Mouse (Mus musculus) liver, embryonic 12.5 days (tissue): ENCODE results near the gene Spast. TPM values are rescaled to one million over a fixed set of nuclear protein-coding genes. Genes with fewer than 3 reads are reported as not detected.
A peak's percentile ranks its signal among the peaks of the same experiment; 100 is the strongest.

Experiments used
- ATAC-seq: fragments of 200-750 bp; cut with Nextera tagmentation; 2 replicates; pipeline ENCODE4 v1.8.0; 2017; ENCODE audit warnings: moderate number of reproducible peaks, mild to moderate bottlenecking, moderate library complexity
- H3K27ac ChIP-seq: fragments of 300-500 bp; sonication (generic); 2 replicates; pipeline ENCODE4 v1.5.1; 2016; ENCODE audit warnings: mild to moderate bottlenecking
- H3K27me3 ChIP-seq: fragments of 300-500 bp; sonication (generic); replicated peaks from 2 replicates; pipeline ENCODE4 v1.6.1; 2016; ENCODE audit warnings: mild to moderate bottlenecking, moderate library complexity
- H3K36me3 ChIP-seq: fragments of 300-500 bp; sonication (generic); 2 replicates; pipeline ENCODE4 v1.6.1; 2016; ENCODE audit warnings: mild to moderate bottlenecking, moderate library complexity
- H3K4me1 ChIP-seq: fragments of 300-500 bp; sonication (generic); 2 replicates; pipeline ENCODE4 v1.6.1; 2016
- H3K4me2 ChIP-seq: fragments of 300-500 bp; sonication (generic); 2 replicates; pipeline ENCODE4 v1.6.1; 2016; ENCODE audit warnings: mild to moderate bottlenecking, moderate library complexity
- H3K4me3 ChIP-seq: fragments of 300-500 bp; sonication (generic); 2 replicates; pipeline ENCODE4 v1.5.1; 2016; ENCODE audit warnings: mild to moderate bottlenecking, moderate library complexity
- H3K9ac ChIP-seq: fragments of 300-500 bp; sonication (generic); 2 replicates; pipeline ENCODE4 v1.6.1; 2016; ENCODE audit warnings: mild to moderate bottlenecking, moderate library complexity
- H3K9me3 ChIP-seq: fragments of 300-500 bp; sonication (generic); replicated peaks from 2 replicates; pipeline ENCODE4 v1.6.1; 2016; ENCODE audit warnings: mild to moderate bottlenecking, moderate library complexity
- WGBS: fragments of 180-500 bp; shearing (Covaris S2); methylation state at CpG from one replicate; pipeline ENCODE4 v1.1.7; 2016; ENCODE audit not compliant: insufficient replicate concordance; 5-methylcytosine and 5-hydroxymethylcytosine counted together
- polyA plus RNA-seq: library from polyadenylated mRNA; unstranded; fragments of >200 nt; fragmentation: Nextera tagmentation; extraction: Ambion mirVana; gene quantifications from 2 replicates; pipeline ENCODE4 v1.2.1, GENCODE M21; 2016

The Spast gene
- polyA plus RNA-seq, 1 experiment from 2014 or later, result 10.7 TPM

GRCm38 (mm10) chr17:74338225-74338931 is 409 bp upstream of the Spast start:
- no peaks in the 10 kb centered on the region for H3K36me3 ChIP-seq
- H3K9me3 ChIP-seq, result no peaks in the 10 kb centered on the region
- H3K4me3 ChIP-seq, result peak overlapping the region; percentile 100
- no peaks in the 10 kb centered on the region for H3K27me3 ChIP-seq
- peak overlapping the region; percentile 99 for H3K9ac ChIP-seq
- peak overlapping the region; percentile 97 for H3K27ac ChIP-seq
- peaks cover 43% of the 10 kb centered on the region for H3K4me1 ChIP-seq
- peak overlapping the region; percentile 89 for H3K4me2 ChIP-seq
- WGBS, result under 1% methylated on average over 48 of the region's 50 CpGs
- ATAC-seq, result peak; percentile 96

GRCm38 (mm10) chr17:74341151-74341550 is 2.4 kb downstream of the Spast start:
- H3K4me1 ChIP-seq, result peaks cover 43% of the 10 kb centered on the region
- no peaks in the 10 kb centered on the region for H3K27me3 ChIP-seq
- H3K4me3 ChIP-seq, result no peak overlapping the region
- no peaks in the 10 kb centered on the region for H3K9me3 ChIP-seq
- no peak for ATAC-seq
- 79% methylated on average over 5 of the region's 5 CpGs for WGBS
- peak overlapping the region; percentile 89 for H3K4me2 ChIP-seq
- no peak overlapping the region for H3K27ac ChIP-seq
- H3K36me3 ChIP-seq, result peaks cover 4% of the 10 kb centered on the region
- H3K9ac ChIP-seq, result peak overlapping the region; percentile 99; the same call in 1 of the 2 replicates

GRCm38 (mm10) chr17:74363592-74363991 is 24.8 kb downstream of the Spast start:
- ATAC-seq, result no peak
- 36% methylated on average over 1 of the region's 1 CpGs for WGBS
- Histone ChIP-seq H3K9ac (no peak overlapping the region), H3K27me3 (no peaks in the 10 kb centered on the region), H3K4me1 (peaks cover 9% of the 10 kb centered on the region; the same call in 1 of the 2 replicates), H3K9me3 (no peaks in the 10 kb centered on the region), H3K4me2 (no peak overlapping the region), H3K27ac (no peak overlapping the region), H3K4me3 (no peak overlapping the region), H3K36me3 (peaks cover 46% of the 10 kb centered on the region)

- Histone ChIP-seq H3K36me3 (peaks cover 73% of the 10 kb centered on the region), H3K9me3 (no peaks in the 10 kb centered on the region), H3K9ac (no peak overlapping the region), H3K4me3 (no peak overlapping the region), H3K27ac (no peak overlapping the region), H3K27me3 (no peaks in the 10 kb centered on the region), H3K4me1 (no peaks in the 10 kb centered on the region), H3K4me2 (no peak overlapping the region)
- 83% methylated on average over 1 of the region's 1 CpGs for WGBS
- no peak for ATAC-seq
Observed at GRCm38 (mm10) chr17:74376916-74377315, 38.1 kb downstream of the Spast start.

- Histone ChIP-seq H3K4me2 (no peak overlapping the region), H3K4me1 (no peaks in the 10 kb centered on the region), H3K36me3 (peaks cover 66% of the 10 kb centered on the region), H3K27ac (no peak overlapping the region), H3K9me3 (no peaks in the 10 kb centered on the region), H3K9ac (no peak overlapping the region), H3K27me3 (no peaks in the 10 kb centered on the region), H3K4me3 (no peak overlapping the region)
- ATAC-seq, result no peak
Observed at GRCm38 (mm10) chr17:74386657-74387056, 47.9 kb downstream of the Spast start.

- Histone ChIP-seq H3K4me2 (no peak overlapping the region), H3K4me3 (no peak overlapping the region), H3K27me3 (no peaks in the 10 kb centered on the region), H3K4me1 (peaks cover 4% of the 10 kb centered on the region), H3K9me3 (no peaks in the 10 kb centered on the region), H3K27ac (no peak overlapping the region), H3K36me3 (peaks cover 34% of the 10 kb centered on the region), H3K9ac (no peak overlapping the region)
- WGBS, result 77% methylated on average over 3 of the region's 3 CpGs
- ATAC-seq, result no peak
Observed at GRCm38 (mm10) chr17:74389847-74390246, 51.1 kb downstream of the Spast start.

- 0 out of 2 replicates have a peak overlapping the region, but pooled peaks have one; percentile 69 for H3K9ac ChIP-seq
- H3K4me3 ChIP-seq, result peak overlapping the region; percentile 97; the same call in 1 of the 2 replicates
Observed at GRCm38 (mm10) chr17:74394381-74394780, 55.6 kb downstream of the Spast start.

GRCm38 (mm10) chr17:74394855-74395254 is 56.1 kb downstream of the Spast start:
- H3K36me3 ChIP-seq, result no peaks in the 10 kb centered on the region
- H3K27ac ChIP-seq, result peak overlapping the region; percentile 66
- WGBS, result 15% methylated on average over 16 of the region's 16 CpGs

More at GRCm38 (mm10) chr17:74394381-74394780, 55.6 kb downstream of the Spast start:
- Histone ChIP-seq H3K4me1 (peaks cover 17% of the 10 kb centered on the region), H3K27me3 (no peaks in the 10 kb centered on the region), H3K27ac (0 out of 2 replicates have a peak overlapping the region, but pooled peaks have one; percentile 66), H3K36me3 (no peaks in the 10 kb centered on the region), H3K9me3 (no peaks in the 10 kb centered on the region), H3K4me2 (peak overlapping the region; percentile 86)
- ATAC-seq, result no peak
- 69% methylated on average over 2 of the region's 2 CpGs for WGBS

GRCm38 (mm10) chr17:74395383-74396065 is 56.7 kb downstream of the Spast start, which contains the start of gene Slc30a6:
TSS of gene Slc30a6 (plus strand) at chr17:74395608.
- H3K4me3 ChIP-seq, result peak within 1 kb of the TSS; percentile 97
- H3K4me2 ChIP-seq, result peak within 1 kb of the TSS; percentile 86
- H3K27ac ChIP-seq, result peak within 1 kb of the TSS; percentile 92
- no peaks in the 10 kb centered on the region for H3K27me3 ChIP-seq
- H3K4me1 ChIP-seq, result peaks cover 17% of the 10 kb centered on the region
- peak within 1 kb of the TSS; percentile 94 for H3K9ac ChIP-seq
- ATAC-seq, result peak; percentile 99
- H3K9me3 ChIP-seq, result no peaks in the 10 kb centered on the region
- 0 out of 2 replicates have a peak, but pooled peaks cover 2% of the 10 kb centered on the region for H3K36me3 ChIP-seq
- 2% methylated on average over 41 of the region's 41 CpGs for WGBS

More at GRCm38 (mm10) chr17:74394855-74395254, 56.1 kb downstream of the Spast start:
- H3K27me3 ChIP-seq, result no peaks in the 10 kb centered on the region
- H3K4me1 ChIP-seq, result peaks cover 17% of the 10 kb centered on the region
- H3K4me2 ChIP-seq, result peak overlapping the region; percentile 86
- no peaks in the 10 kb centered on the region for H3K9me3 ChIP-seq
- H3K9ac ChIP-seq, result peak overlapping the region; percentile 69
- ATAC-seq, result peak; percentile 25
- H3K4me3 ChIP-seq, result peak overlapping the region; percentile 97

GRCm38 (mm10) chr17:74396766-74397165 is 58.0 kb downstream of the Spast start:
- H3K27ac ChIP-seq, result no peak overlapping the region
- no peaks in the 10 kb centered on the region for H3K9me3 ChIP-seq
- H3K9ac ChIP-seq, result peak overlapping the region; percentile 94; the same call in 1 of the 2 replicates
- 0 out of 2 replicates have a peak, but pooled peaks cover 5% of the 10 kb centered on the region for H3K36me3 ChIP-seq
- ATAC-seq, result no peak
- H3K4me1 ChIP-seq, result peaks cover 17% of the 10 kb centered on the region
- no peaks in the 10 kb centered on the region for H3K27me3 ChIP-seq
- WGBS, result 56% methylated on average over 4 of the region's 4 CpGs
- H3K4me3 ChIP-seq, result peak overlapping the region; percentile 97
- peak overlapping the region; percentile 86 for H3K4me2 ChIP-seq

- Histone ChIP-seq H3K27me3 (no peaks in the 10 kb centered on the region), H3K4me3 (no peak overlapping the region), H3K4me2 (peak overlapping the region; percentile 86), H3K27ac (no peak overlapping the region), H3K36me3 (peaks cover 10% of the 10 kb centered on the region), H3K4me1 (peaks cover 17% of the 10 kb centered on the region), H3K9ac (no peak overlapping the region), H3K9me3 (no peaks in the 10 kb centered on the region)
- no peak for ATAC-seq
- WGBS, result 66% methylated on average over 2 of the region's 2 CpGs
Observed at GRCm38 (mm10) chr17:74397173-74397572, 58.4 kb downstream of the Spast start.
